Mouse (Mus musculus) lung, adult 18-20 months (tissue): ENCODE measurements around the gene Svs5.
"Not testable (repeated sequence)": the region's sequence is repeated elsewhere in the genome, so short reads cannot be mapped to it uniquely, and the experiment has no call there.

Experiments used
- DNase-seq, 2 experiments: peaks; one replicate each; pipeline ENCODE4 v3.0.0; 2022; ENCODE audit warnings: mixed read lengths in 2 of 2

The Svs5 gene

GRCm38 (mm10) chr2:164332440-164332839, at the start of gene Svs5:
Svs5 (plus strand) TSS chr2:164332740.
- not testable (repeated sequence) for DNase-seq

- not testable (repeated sequence) for DNase-seq
Measured at GRCm38 (mm10) chr2:164288968-164289367, 43.6 kb upstream of the Svs5 start, which contains the start of gene Svs3a. Svs3a (plus strand) TSS chr2:164289268.

GRCm38 (mm10) chr2:164312599-164312998, 19.9 kb upstream of the Svs5 start:
- no peak for DNase-seq

GRCm38 (mm10) chr2:164315460-164315859, 17.1 kb upstream of the Svs5 start:
- not testable (repeated sequence) for DNase-seq

GRCm38 (mm10) chr2:164316451-164316850, 16.1 kb upstream of the Svs5 start, which contains the start of gene Svs6:
Svs6 (plus strand) TSS chr2:164316751.
- not testable (repeated sequence) for DNase-seq

- DNase-seq = no peak
Measured at GRCm38 (mm10) chr2:164320983-164321382, 11.6 kb upstream of the Svs5 start.

GRCm38 (mm10) chr2:164343732-164344131, 11.2 kb downstream of the Svs5 start:
- DNase-seq = not testable (repeated sequence)

GRCm38 (mm10) chr2:164347697-164348096, 15.2 kb downstream of the Svs5 start:
- not testable (repeated sequence) for DNase-seq

GRCm38 (mm10) chr2:164348980-164349379, 16.4 kb downstream of the Svs5 start:
- DNase-seq = no peak

- no peak for DNase-seq
Measured at GRCm38 (mm10) chr2:164352697-164353096, 20.2 kb downstream of the Svs5 start.

- DNase-seq = no peak
Measured at GRCm38 (mm10) chr2:164353356-164353755, 20.8 kb downstream of the Svs5 start.

- DNase-seq = peak; percentile 50 to 67
Measured at GRCm38 (mm10) chr2:164356177-164356967, 23.8 kb downstream of the Svs5 start.

- no peak for DNase-seq
Measured at GRCm38 (mm10) chr2:164358373-164358772, 25.8 kb downstream of the Svs5 start.

GRCm38 (mm10) chr2:164359031-164359430, 26.5 kb downstream of the Svs5 start:
- DNase-seq = no peak

- DNase-seq = no peak
Measured at GRCm38 (mm10) chr2:164359668-164360067, 27.1 kb downstream of the Svs5 start.

- DNase-seq = peak in 1 of 2 experiments; percentile 44
Measured at GRCm38 (mm10) chr2:164360974-164361657, 28.6 kb downstream of the Svs5 start.

GRCm38 (mm10) chr2:164366947-164367346, 34.4 kb downstream of the Svs5 start:
- no peak for DNase-seq

GRCm38 (mm10) chr2:164368620-164369105, 36.1 kb downstream of the Svs5 start:
- no peak for DNase-seq

GRCm38 (mm10) chr2:164371371-164371770, 38.8 kb downstream of the Svs5 start:
- no peak for DNase-seq

GRCm38 (mm10) chr2:164372408-164373053, 40.0 kb downstream of the Svs5 start:
- DNase-seq = no peak

- DNase-seq = peak; percentile 36 to 64
Measured at GRCm38 (mm10) chr2:164373187-164373586, 40.6 kb downstream of the Svs5 start.

GRCm38 (mm10) chr2:164377478-164378426, 45.2 kb downstream of the Svs5 start:
- no peak for DNase-seq
